Mouse (Mus musculus) hindbrain, embryonic 11.5 days (tissue): ENCODE data around the gene Ankrd31. TPM values are rescaled to one million over a fixed set of nuclear protein-coding genes. Genes with fewer than 3 reads are reported as not detected.

ENCODE experiments used
- ATAC-seq: fragments of 200-750 bp; cut with Nextera tagmentation; 2 replicates; pipeline ENCODE4 v1.8.0; 2017; ENCODE audit warnings: mild to moderate bottlenecking, moderate TSS enrichment, moderate library complexity; ENCODE audit not compliant: low FRiP score
- DNase-seq: peaks from one replicate; pipeline ENCODE4 v3.0.0-alpha.2; 2015; ENCODE audit warnings: low spot score
- H3K27ac ChIP-seq: fragments of 300-500 bp; sonication (generic); 2 replicates; pipeline ENCODE4 v1.5.1; 2014; ENCODE audit warnings: mild to moderate bottlenecking, low read depth, low read length
- H3K27me3 ChIP-seq: fragments of 300-500 bp; sonication (generic); 2 replicates; pipeline ENCODE4 v1.6.1; 2014; ENCODE audit warnings: mild to moderate bottlenecking, low read length, moderate library complexity, mixed read lengths; ENCODE audit not compliant: control insufficient read depth, insufficient read depth
- H3K36me3 ChIP-seq: fragments of 300-500 bp; sonication (generic); 2 replicates; pipeline ENCODE4 v1.6.1; 2014; ENCODE audit warnings: mild to moderate bottlenecking, low read length, moderate library complexity, mixed read lengths; ENCODE audit not compliant: control insufficient read depth, insufficient read depth
- H3K4me1 ChIP-seq: fragments of 300-500 bp; sonication (generic); replicated peaks from 2 replicates; pipeline ENCODE4 v1.6.1; 2014; ENCODE audit warnings: low read length, mixed read lengths; ENCODE audit not compliant: control insufficient read depth, insufficient read depth
- H3K4me2 ChIP-seq: fragments of 300-500 bp; sonication (generic); replicated peaks from 2 replicates; pipeline ENCODE4 v1.6.1; 2014; ENCODE audit warnings: mild to moderate bottlenecking, low read depth, low read length
- H3K4me3 ChIP-seq: fragments of 300-500 bp; sonication (generic); 2 replicates; pipeline ENCODE4 v1.5.1; 2014; ENCODE audit warnings: low read depth, low read length
- H3K9ac ChIP-seq: fragments of 300-500 bp; sonication (generic); 2 replicates; pipeline ENCODE4 v1.6.1; 2014; ENCODE audit warnings: low read depth, low read length
- H3K9me3 ChIP-seq: fragments of 300-500 bp; sonication (generic); 2 replicates; pipeline ENCODE4 v1.6.1; 2016; ENCODE audit warnings: low read length; ENCODE audit not compliant: control insufficient read depth
- WGBS: fragments of 180-500 bp; shearing (Covaris S2); extraction: QIAGEN DNeasy Blood & Tissue Kit; methylation state at CpG from one replicate; pipeline ENCODE4 v1.1.7; 2014; 5-methylcytosine and 5-hydroxymethylcytosine counted together
- polyA plus RNA-seq: library from polyadenylated mRNA; unstranded; fragments of >200 nt; fragmentation: Nextera tagmentation; extraction: Ambion mirVana; gene quantifications from 2 replicates; pipeline ENCODE4 v1.2.1, GENCODE M21; 2014

The Ankrd31 gene
- not detected in 2 replicates for polyA plus RNA-seq

GRCm38 (mm10) chr13:96748109-96748845 lies at the start of gene Ankrd31:
Gene Ankrd31, plus strand, starts transcription at chr13:96748272.
- H3K27me3 ChIP-seq, result no peaks in the 10 kb centered on the region
- no peak within 1 kb of the TSS for H3K9ac ChIP-seq
- H3K4me3 ChIP-seq, result no peak within 1 kb of the TSS
- H3K27ac ChIP-seq, result no peak within 1 kb of the TSS
- DNase-seq, result no peak
- ATAC-seq, result no peak
- H3K9me3 ChIP-seq, result no peaks in the 10 kb centered on the region
- no peak within 1 kb of the TSS for H3K4me2 ChIP-seq
- no peaks in the 10 kb centered on the region for H3K4me1 ChIP-seq
- H3K36me3 ChIP-seq, result no peaks in the 10 kb centered on the region
- 93% methylated on average over 33 of the region's 42 CpGs for WGBS

GRCm38 (mm10) chr13:96702567-96703278 lies 45.3 kb upstream of the Ankrd31 start:
- Histone ChIP-seq H3K4me1 (no peaks in the 10 kb centered on the region), H3K4me2 (no peak overlapping the region), H3K27ac (no peak overlapping the region), H3K9me3 (no peaks in the 10 kb centered on the region), H3K36me3 (no peaks in the 10 kb centered on the region), H3K9ac (no peak overlapping the region), H3K4me3 (no peak overlapping the region), H3K27me3 (no peaks in the 10 kb centered on the region)
- whole genome bisulfite sequencing, result 80% methylated on average over 9 of the region's 9 CpGs
- DNase-seq (no peak), ATAC-seq (no peak)

DNA sequence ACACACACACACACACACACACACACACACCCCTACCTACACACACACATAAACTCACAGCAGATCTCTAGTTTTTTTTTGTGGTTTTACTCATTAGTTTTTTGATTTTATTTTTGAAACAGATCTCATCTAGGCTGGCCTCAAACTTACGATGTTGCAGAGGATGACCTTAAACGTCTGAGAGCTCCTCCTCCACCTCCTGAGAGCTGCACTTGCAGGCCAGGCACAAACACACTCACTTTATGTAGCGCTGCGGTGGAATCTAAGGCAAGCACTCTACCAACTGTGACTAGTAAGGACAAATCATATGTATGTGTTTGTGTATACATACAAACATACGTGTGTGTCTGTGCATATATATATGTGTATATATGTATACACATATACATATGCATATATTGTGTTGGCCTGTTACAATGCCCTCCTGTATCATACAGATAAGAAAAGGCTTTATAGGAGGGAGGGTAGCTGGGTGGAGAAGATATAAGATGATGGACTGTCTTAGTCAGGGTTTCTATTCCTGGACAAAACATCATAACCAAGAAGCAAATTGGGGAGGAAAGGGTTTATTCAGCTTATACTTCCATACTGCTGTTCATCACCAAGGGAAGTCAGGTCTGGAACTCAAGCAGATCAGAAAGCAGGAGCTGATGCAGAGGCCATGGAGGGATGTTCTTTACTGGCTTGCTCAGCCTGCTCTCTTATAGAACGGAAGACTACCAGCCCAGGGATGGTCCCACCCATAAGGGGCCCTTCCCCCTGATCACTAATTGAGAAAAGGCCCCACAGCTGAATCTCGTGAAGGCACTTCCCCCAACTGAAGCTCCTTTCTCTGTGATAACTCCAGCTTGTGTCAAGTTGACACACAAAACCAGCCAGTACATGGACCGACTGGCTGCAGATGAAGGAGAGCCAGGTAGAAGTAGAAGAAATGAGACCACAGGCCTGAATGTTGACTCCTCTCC lies 38.5 kb upstream of the Ankrd31 start:
- no peak overlapping the region for H3K9ac ChIP-seq
- no peak for ATAC-seq
- no peak overlapping the region for H3K4me3 ChIP-seq
- H3K27ac ChIP-seq, result no peak overlapping the region
- no peaks in the 10 kb centered on the region for H3K27me3 ChIP-seq
- no peaks in the 10 kb centered on the region for H3K36me3 ChIP-seq
- DNase-seq, result no peak
- H3K9me3 ChIP-seq, result no peaks in the 10 kb centered on the region
- WGBS, result 84% methylated on average over 8 of the region's 8 CpGs
- no peak overlapping the region for H3K4me2 ChIP-seq
- H3K4me1 ChIP-seq, result no peaks in the 10 kb centered on the region

- DNase-seq, result no peak
Measured at GRCm38 (mm10) chr13:96716311-96716710, 31.8 kb upstream of the Ankrd31 start.

DNA sequence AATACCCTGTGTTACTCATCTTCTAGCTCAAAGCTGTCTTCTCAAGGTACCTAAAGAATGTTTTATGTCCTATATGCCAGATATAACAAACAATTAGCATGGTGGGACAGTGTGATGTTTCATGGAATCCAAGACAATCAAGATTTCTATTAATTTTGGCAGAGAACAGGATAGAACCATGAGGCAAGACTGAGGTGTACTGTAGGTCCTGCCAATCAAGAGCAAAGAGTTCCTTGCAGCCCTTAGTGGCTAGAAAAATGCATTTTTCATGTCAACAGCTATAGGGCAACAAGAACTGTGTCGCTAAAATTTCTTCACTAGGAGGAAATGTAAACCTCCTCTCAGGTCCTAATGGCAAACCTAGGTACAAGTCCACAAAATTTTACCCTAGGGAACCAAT lies 30.3 kb upstream of the Ankrd31 start:
- ATAC-seq, result no peak

More at GRCm38 (mm10) chr13:96716311-96716710, 31.8 kb upstream of the Ankrd31 start:
- ATAC-seq, result no peak
- Histone ChIP-seq H3K9ac (no peak overlapping the region), H3K27ac (no peak overlapping the region), H3K9me3 (no peaks in the 10 kb centered on the region), H3K4me1 (no peaks in the 10 kb centered on the region), H3K4me3 (no peak overlapping the region), H3K36me3 (no peaks in the 10 kb centered on the region), H3K27me3 (no peaks in the 10 kb centered on the region), H3K4me2 (no peak overlapping the region)
- WGBS, result 97% methylated on average over 2 of the region's 2 CpGs

DNA sequence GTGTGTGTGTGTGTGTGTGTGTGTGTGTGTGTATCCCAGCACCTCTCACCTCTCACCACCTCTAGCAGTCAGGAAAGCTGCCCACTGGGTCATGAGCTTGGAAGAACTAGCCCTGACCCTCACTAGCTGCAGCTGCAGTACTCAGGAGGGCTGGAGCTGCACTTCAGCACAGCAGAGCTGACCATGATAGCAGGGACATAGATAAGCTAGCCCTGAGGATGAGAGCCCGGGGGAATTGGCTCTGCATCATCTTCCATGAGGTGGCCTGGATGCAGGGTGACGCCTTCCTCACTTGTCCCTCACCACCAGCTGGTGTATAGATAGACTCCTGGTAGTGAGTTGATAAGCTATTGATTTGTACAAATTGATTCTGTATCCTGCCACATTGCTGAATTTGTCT lies 28.1 kb upstream of the Ankrd31 start:
- ATAC-seq (no peak), DNase-seq (no peak)
- no peak overlapping the region for H3K9ac ChIP-seq
- no peaks in the 10 kb centered on the region for H3K4me1 ChIP-seq
- no peaks in the 10 kb centered on the region for H3K9me3 ChIP-seq
- no peak overlapping the region for H3K4me2 ChIP-seq
- H3K36me3 ChIP-seq, result no peaks in the 10 kb centered on the region
- H3K27ac ChIP-seq, result no peak overlapping the region
- no peak overlapping the region for H3K4me3 ChIP-seq
- WGBS, result 87% methylated on average over 2 of the region's 2 CpGs
- H3K27me3 ChIP-seq, result no peaks in the 10 kb centered on the region

More for the DNA sequence above, 30.3 kb upstream of the Ankrd31 start:
- Histone ChIP-seq H3K9ac (no peak overlapping the region), H3K36me3 (no peaks in the 10 kb centered on the region), H3K4me2 (no peak overlapping the region), H3K27ac (no peak overlapping the region), H3K27me3 (no peaks in the 10 kb centered on the region), H3K4me3 (no peak overlapping the region), H3K4me1 (no peaks in the 10 kb centered on the region), H3K9me3 (no peaks in the 10 kb centered on the region)
- no peak for DNase-seq
- WGBS, result 72% methylated on average over 1 of the region's 1 CpGs

- no peaks in the 10 kb centered on the region for H3K4me1 ChIP-seq
- 92% methylated on average over 7 of the region's 7 CpGs for WGBS
- DNase-seq (no peak), ATAC-seq (no peak)
- H3K27me3 ChIP-seq, result no peaks in the 10 kb centered on the region
- no peak overlapping the region for H3K4me3 ChIP-seq
- no peak overlapping the region for H3K27ac ChIP-seq
- no peaks in the 10 kb centered on the region for H3K36me3 ChIP-seq
- H3K9me3 ChIP-seq, result no peaks in the 10 kb centered on the region
- H3K9ac ChIP-seq, result no peak overlapping the region
- no peak overlapping the region for H3K4me2 ChIP-seq
Measured at GRCm38 (mm10) chr13:96728289-96728688, 19.8 kb upstream of the Ankrd31 start.

DNA sequence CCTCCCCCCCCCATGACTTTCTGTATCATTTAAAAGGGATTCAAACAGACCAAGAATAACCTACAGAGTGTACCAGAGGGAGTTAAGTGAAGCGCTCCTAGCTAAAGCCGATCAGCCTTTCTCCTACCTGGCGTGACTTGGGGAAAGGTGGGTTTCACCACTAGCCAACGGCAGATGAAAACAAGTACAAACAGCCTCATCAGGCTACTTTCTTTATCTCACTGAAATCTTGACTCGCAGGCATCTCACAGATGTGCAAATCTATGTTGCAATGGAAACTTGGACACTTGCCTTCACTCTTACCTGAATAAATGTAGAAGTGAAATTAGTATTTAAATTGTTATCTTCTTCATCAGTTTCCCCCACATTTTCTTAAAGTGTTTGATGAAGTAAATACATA lies 18.9 kb upstream of the Ankrd31 start:
- no peak overlapping the region for H3K27ac ChIP-seq
- H3K9me3 ChIP-seq, result no peaks in the 10 kb centered on the region

More for the DNA sequence above, 18.9 kb upstream of the Ankrd31 start:
- ATAC-seq (no peak), DNase-seq (no peak)
- Histone ChIP-seq H3K36me3 (no peaks in the 10 kb centered on the region), H3K9ac (no peak overlapping the region), H3K27me3 (no peaks in the 10 kb centered on the region), H3K4me3 (no peak overlapping the region), H3K4me1 (no peaks in the 10 kb centered on the region), H3K4me2 (no peak overlapping the region)
- WGBS, result 92% methylated on average over 5 of the region's 5 CpGs
